Mouse (Mus musculus) layer of hippocampus, adult 6 months (tissue): ENCODE measurements around the gene Klhl3. TPM values are rescaled to one million over a fixed set of nuclear protein-coding genes. Genes with fewer than 3 reads are reported as not detected.
A peak's percentile ranks its signal among the peaks of the same experiment; 100 is the strongest.

Source experiments
- long read RNA-seq, 2 experiments: library from polyadenylated mRNA; unstranded; transcript quantifications; one replicate each; pipeline ENCODE4 v2.0.0; 2019 to 2020
- microRNA-seq: library from miRNA; unstranded; fragments of <30 nt; microRNA quantifications from one replicate; pipeline ENCODE4 v1.2.0, GENCODE M21; 2020
- polyA plus RNA-seq: library from polyadenylated mRNA; unstranded; fragments of <200 nt; fragmentation: Nextera tagmentation; gene quantifications from 2 replicates; pipeline ENCODE4 v1.2.3, GENCODE M21; 2021

The Klhl3 gene
- polyA plus RNA-seq = 21.1 and 49.0 TPM in 2 replicates
- long read RNA-seq, experiment 1, partial matches to known transcripts = 1 of 54 reads
- long read RNA-seq, experiment 1, other reads (novel, unspliced or antisense) = 53 of 54 reads
- long read RNA-seq, experiment 2, full-length matches to known transcripts = 2 of 13 reads
- long read RNA-seq, experiment 2, partial matches to known transcripts = 3 of 13 reads
- long read RNA-seq, experiment 2, other reads (novel, unspliced or antisense) = 8 of 13 reads

GRCm38 (mm10) chr13:58113061-58113900, at the start of gene Klhl3:
Gene Klhl3, minus strand, starts transcription at chr13:58113592.

GRCm38 (mm10) chr13:58157447-58158098, 44.2 kb upstream of the Klhl3 start, which contains the start of gene Idnk:
Gene Idnk, plus strand, starts transcription at chr13:58157649.

GRCm38 (mm10) chr13:58128396-58128767, 15.0 kb upstream of the Klhl3 start, which contains the start of gene Hnrnpa0:
Gene Hnrnpa0, minus strand, starts transcription at chr13:58128556.

Small RNAs within 50 kb of the gene (microRNA-seq; reads per million reads assigned to microRNA genes)
- gene Mir874 = 4,103 reads per million, percentile 91 among the genes with 10 or more reads in this experiment

Other genes with a start within 250 kb of the Klhl3 start
- gene Spock1, start 205.3 kb downstream of the Klhl3 start, polyA plus RNA-seq = 92.0 and 98.9 TPM in 2 replicates
- gene Hnrnpa0, start 15.0 kb upstream of the Klhl3 start, polyA plus RNA-seq = 12.5 and 16.8 TPM in 2 replicates
- gene Idnk, start 44.1 kb upstream of the Klhl3 start, polyA plus RNA-seq = 61.7 and 64.1 TPM in 2 replicates
- gene Ubqln1, start 102.1 kb upstream of the Klhl3 start, polyA plus RNA-seq = 56.3 and 68.7 TPM in 2 replicates
- gene Gkap1, start 162.1 kb upstream of the Klhl3 start, polyA plus RNA-seq = 5.3 and 7.8 TPM in 2 replicates
- 0.35 and 0.63 TPM in 2 replicates for gene Kif27, start 245.5 kb upstream of the Klhl3 start, polyA plus RNA-seq